Comparison of ENCODE assay signal across 8 mouse cellular contexts in genomic region chr3:40120298-40120875, GRCm38 (mm10).
DNase-seq lines count a peak whose midpoint lies in the region; ATAC-seq and TF ChIP-seq lines count a peak whose summit lies in the region.

No protein-coding gene starts in this region.

- H3K27ac ChIP-seq in heart, adult 2 months: no peak overlapping the region
- H3K27ac ChIP-seq in heart, embryonic 10.5 days: no peak overlapping the region; the same call in 1 of the 2 replicates
- no peak overlapping the region for H3K27ac ChIP-seq in kidney, embryonic 16.5 days (ENCODE audit: low read length)
- no peak overlapping the region for H3K27ac ChIP-seq in limb, embryonic 13.5 days

- H3K27me3 ChIP-seq in heart, adult 2 months (ENCODE audit: control insufficient read depth, insufficient read depth, low read length): no peaks in the 10 kb centered on the region
- H3K27me3 ChIP-seq in heart, embryonic 10.5 days (ENCODE audit: insufficient read depth, poor library complexity, severe bottlenecking): peaks cover 16% of the 10 kb centered on the region
- no peaks in the 10 kb centered on the region for H3K27me3 ChIP-seq in kidney, embryonic 16.5 days (ENCODE audit: insufficient read depth, low read length)
- H3K27me3 ChIP-seq in limb, embryonic 13.5 days: 0 out of 2 replicates have a peak, but pooled peaks cover 3% of the 10 kb centered on the region

- no peak overlapping the region for H3K4me3 ChIP-seq in heart, adult 2 months
- no peak overlapping the region for H3K4me3 ChIP-seq in heart, embryonic 10.5 days
- H3K4me3 ChIP-seq in kidney, embryonic 16.5 days (ENCODE audit: low read length): no peak overlapping the region
- no peak overlapping the region for H3K4me3 ChIP-seq in limb, embryonic 13.5 days

- intact Hi-C loops in heart, adult 2 months (cut with DNase I): no loop called here

- TF ChIP-seq POLR2A in heart, adult 2 months (IDR thresholded peaks at IDR 0.05; ENCODE audit: insufficient read depth, low read depth, low read length): no peak

- 17% methylated on average over 4 of the region's 4 CpGs for WGBS in heart, adult 2 months
- 30% methylated on average over 4 of the region's 4 CpGs for WGBS in heart, embryonic 10.5 days
- 28% methylated on average over 4 of the region's 4 CpGs for WGBS in kidney, embryonic 16.5 days
- WGBS in limb, embryonic 13.5 days: 4% methylated on average over 4 of the region's 4 CpGs

- ATAC-seq in kidney, embryonic 16.5 days (ENCODE audit: low FRiP score, low TSS enrichment): peak; percentile 63; the same call in 1 of the 2 replicates
- peak; percentile 86 for ATAC-seq in limb, embryonic 13.5 days (ENCODE audit: low FRiP score, low read depth)
- no peak for ATAC-seq in erythroblast, adult 5-6 weeks (replicated peaks; ENCODE audit: low FRiP score, poor library complexity, severe bottlenecking)

- no peak for TF ChIP-seq EP300 in heart, adult 2 months (IDR thresholded peaks at IDR 0.05; ENCODE audit: insufficient read depth, low read depth, low read length)

- no peaks in the 10 kb centered on the region for H3K4me1 ChIP-seq in heart, adult 2 months (ENCODE audit: control insufficient read depth, insufficient read depth, low read length)
- peaks cover 8% of the 10 kb centered on the region for H3K4me1 ChIP-seq in heart, embryonic 10.5 days
- H3K4me1 ChIP-seq in kidney, embryonic 16.5 days (ENCODE audit: insufficient read depth, low read length): peaks cover 3% of the 10 kb centered on the region; the same call in 1 of the 2 replicates
- peaks cover 17% of the 10 kb centered on the region for H3K4me1 ChIP-seq in limb, embryonic 13.5 days

- H3K9ac ChIP-seq in heart, adult 2 months (ENCODE audit: low read depth, low read length): no peak overlapping the region
- H3K9ac ChIP-seq in kidney, embryonic 16.5 days (replicated peaks; ENCODE audit: low read length): no peak overlapping the region
- H3K9ac ChIP-seq in limb, embryonic 13.5 days: no peak overlapping the region

- TF ChIP-seq CTCF in heart, adult 2 months (IDR thresholded peaks at IDR 0.05): peak; percentile 53

- H3K9me3 ChIP-seq in heart, embryonic 10.5 days: no peaks in the 10 kb centered on the region
- no peaks in the 10 kb centered on the region for H3K9me3 ChIP-seq in kidney, embryonic 16.5 days (ENCODE audit: low read length)
- no peaks in the 10 kb centered on the region for H3K9me3 ChIP-seq in limb, embryonic 13.5 days

- H3K4me2 ChIP-seq in kidney, embryonic 16.5 days (replicated peaks; ENCODE audit: low read depth, low read length): no peak overlapping the region
- H3K4me2 ChIP-seq in limb, embryonic 13.5 days (replicated peaks): no peak overlapping the region

- no peaks in the 10 kb centered on the region for H3K79me2 ChIP-seq in heart, adult 2 months (replicated peaks; ENCODE audit: control insufficient read depth, insufficient read depth, low read length)

- DNase-seq in heart, adult 2 months: peak; percentile 13 to 30
- no peak for DNase-seq in heart, embryonic 10.5 days (ENCODE audit: low spot score)
- peak; percentile 12 for DNase-seq in adrenal gland, postnatal 25 days
- peak; percentile 12 to 75 for DNase-seq in frontal cortex, adult 2 months (ENCODE audit: extremely low spot score in 1 of 2, low spot score in 1 of 2)
- peak; percentile 67 for DNase-seq in right cerebral cortex, adult 18-20 months

- no peaks in the 10 kb centered on the region for H3K36me3 ChIP-seq in heart, adult 2 months (ENCODE audit: control insufficient read depth, insufficient read depth, low read length)
- no peaks in the 10 kb centered on the region for H3K36me3 ChIP-seq in heart, embryonic 10.5 days
- no peaks in the 10 kb centered on the region for H3K36me3 ChIP-seq in kidney, embryonic 16.5 days (ENCODE audit: insufficient read depth, low read length)
- no peaks in the 10 kb centered on the region for H3K36me3 ChIP-seq in limb, embryonic 13.5 days
